Mouse (Mus musculus) stomach, postnatal 0 days (tissue): Measurements from ENCODE around the gene Meis1.

ENCODE experiments used
- CTCF ChIP-seq: IDR thresholded peaks from 2 replicates; pipeline ENCODE4 v1.5.1; 2016; ENCODE audit warnings: antibody characterized with exemption, low read depth, mild to moderate bottlenecking, moderate library complexity
- EP300 ChIP-seq: optimal IDR thresholded peaks from 2 replicates; pipeline ENCODE3; 2016; ENCODE audit warnings: antibody characterized with exemption

DNA sequence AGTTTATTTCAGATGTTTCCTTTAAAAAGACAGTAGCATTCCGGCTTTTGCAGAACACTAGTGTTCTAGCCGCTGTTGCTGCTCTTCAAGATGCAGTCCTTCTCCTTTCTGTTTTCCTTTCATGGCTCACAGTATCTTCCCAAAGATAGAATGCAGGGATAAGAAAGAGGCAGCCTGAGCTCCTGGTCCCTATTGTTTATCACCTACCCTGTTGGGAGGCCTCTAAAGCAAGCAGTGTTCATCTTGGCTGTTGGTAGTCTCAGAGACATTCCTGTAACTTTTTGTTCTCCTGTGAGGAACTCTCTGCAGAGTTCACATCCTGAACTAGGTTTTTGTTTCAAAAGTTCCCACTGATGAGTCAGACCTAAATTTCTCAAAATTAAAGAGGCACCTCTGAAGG is 3.8 kb upstream of the Meis1 start:
- TF ChIP-seq CTCF (no peak), EP300 (no peak)
